Mouse (Mus musculus) cortical plate, adult 2 months (tissue): ENCODE measurements around the gene Grn.

ENCODE experiments used
- CTCF ChIP-seq: fragments of 200-500 bp; IDR thresholded peaks from 2 replicates; pipeline ENCODE4 v1.5.1; 2011; ENCODE audit warnings: mild to moderate bottlenecking, control low read depth, low read length; ENCODE audit not compliant: insufficient read depth; ENCODE audit errors: extremely low read depth
- POLR2A ChIP-seq: fragments of 200-500 bp; IDR thresholded peaks from 2 replicates; pipeline ENCODE4 v1.6.1; 2011; ENCODE audit warnings: mild to moderate bottlenecking, low read length, control low read depth; ENCODE audit not compliant: insufficient read depth; ENCODE audit errors: extremely low read depth

DNA sequence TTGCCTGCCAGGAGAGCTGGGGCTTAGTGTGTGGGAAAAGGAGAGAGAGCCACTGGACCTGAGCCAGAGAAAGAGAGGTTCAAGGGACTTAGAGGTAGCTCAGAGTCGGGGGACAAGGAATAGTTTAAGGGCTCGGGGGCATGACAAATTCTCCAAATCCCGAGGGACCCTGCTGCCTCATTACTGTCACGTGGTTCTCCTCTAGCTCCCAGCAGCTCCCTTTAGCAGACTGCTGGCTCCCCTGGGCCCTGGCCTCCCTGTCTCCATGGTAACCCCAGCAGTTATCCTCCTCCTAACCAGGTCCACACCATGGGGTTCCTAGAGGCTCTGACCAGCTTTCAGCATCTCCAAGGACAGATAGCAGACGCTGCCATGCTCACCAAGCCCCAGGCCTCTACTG lies 34.9 kb upstream of the Grn start:
- TF ChIP-seq CTCF (no peak), POLR2A (no peak)
